Mouse (Mus musculus) spleen, postnatal 10 days (tissue): ENCODE results near the gene Pdss2.
"Not testable (repeated sequence)": the region's sequence is repeated elsewhere in the genome, so short reads cannot be mapped to it uniquely, and the experiment has no call there.

Experiments used
- DNase-seq, 2 experiments: peaks; one replicate each; pipeline ENCODE4 v3.0.0; 2021 to 2022; ENCODE audit warnings: low spot score in 2 of 2

The Pdss2 gene

GRCm38 (mm10) chr10:43242215-43242614 lies 20.9 kb downstream of the Pdss2 start:
- DNase-seq = no peak

- no peak for DNase-seq
These were observed 23.0 kb downstream of the Pdss2 start for GRCm38 (mm10) chr10:43244262-43244806.

- DNase-seq = no peak
These were observed 24.3 kb downstream of the Pdss2 start for GRCm38 (mm10) chr10:43245461-43246200.

- DNase-seq = no peak
These were observed 26.7 kb downstream of the Pdss2 start for GRCm38 (mm10) chr10:43247994-43248393.

- DNase-seq = no peak
These were observed 31.0 kb downstream of the Pdss2 start for GRCm38 (mm10) chr10:43252324-43252723.

GRCm38 (mm10) chr10:43256965-43257364 lies 35.7 kb downstream of the Pdss2 start:
- DNase-seq = not testable (repeated sequence)

GRCm38 (mm10) chr10:43257500-43257899 lies 36.2 kb downstream of the Pdss2 start:
- DNase-seq = not testable (repeated sequence)

GRCm38 (mm10) chr10:43271318-43271717 lies 50.0 kb downstream of the Pdss2 start:
- no peak for DNase-seq

GRCm38 (mm10) chr10:43272381-43272780 lies 51.1 kb downstream of the Pdss2 start:
- DNase-seq = no peak

- no peak for DNase-seq
These were observed 51.8 kb downstream of the Pdss2 start for GRCm38 (mm10) chr10:43273057-43273456.

- DNase-seq = no peak
These were observed 54.2 kb downstream of the Pdss2 start for GRCm38 (mm10) chr10:43275446-43275845.

GRCm38 (mm10) chr10:43276116-43276659 lies 54.9 kb downstream of the Pdss2 start:
- no peak for DNase-seq

- no peak for DNase-seq
These were observed 56.2 kb downstream of the Pdss2 start for GRCm38 (mm10) chr10:43277266-43278145.

GRCm38 (mm10) chr10:43279637-43280288 lies 58.5 kb downstream of the Pdss2 start:
- no peak for DNase-seq

GRCm38 (mm10) chr10:43285541-43285940 lies 64.3 kb downstream of the Pdss2 start:
- DNase-seq = no peak

- DNase-seq = no peak
These were observed 69.4 kb downstream of the Pdss2 start for GRCm38 (mm10) chr10:43290638-43291230.

- DNase-seq = no peak
These were observed 70.0 kb downstream of the Pdss2 start for GRCm38 (mm10) chr10:43291333-43291736.

- DNase-seq = no peak
These were observed 71.2 kb downstream of the Pdss2 start for GRCm38 (mm10) chr10:43292454-43292853.

- no peak for DNase-seq
These were observed 73.0 kb downstream of the Pdss2 start for GRCm38 (mm10) chr10:43294331-43294730.

- DNase-seq = no peak
These were observed 87.0 kb downstream of the Pdss2 start for GRCm38 (mm10) chr10:43308105-43308810.
